Mouse (Mus musculus) thymus, adult 2 months (tissue): ENCODE data around the gene Snx32. TPM values are rescaled to one million over a fixed set of nuclear protein-coding genes. Genes with fewer than 3 reads are reported as not detected.
A peak's percentile ranks its signal among the peaks of the same experiment; 100 is the strongest.

Experiments
- DNase-seq: peaks from one replicate; pipeline ENCODE4 v3.0.0; 2021
- H3K27ac ChIP-seq: fragments of 200-500 bp; 2 replicates; pipeline ENCODE4 v1.5.1; 2012; ENCODE audit warnings: low read length, control low read depth; ENCODE audit not compliant: control insufficient read depth, insufficient read depth
- H3K27me3 ChIP-seq: fragments of 200-500 bp; 2 replicates; pipeline ENCODE4 v1.6.1; 2012; ENCODE audit warnings: mild to moderate bottlenecking, low read length, moderate library complexity, mixed read lengths; ENCODE audit not compliant: control insufficient read depth, insufficient read depth
- H3K36me3 ChIP-seq: fragments of 200-500 bp; 2 replicates; pipeline ENCODE4 v1.6.1; 2012; ENCODE audit warnings: mild to moderate bottlenecking, low read length, moderate library complexity; ENCODE audit not compliant: control insufficient read depth, insufficient read depth
- H3K4me1 ChIP-seq: fragments of 200-500 bp; replicated peaks from 2 replicates; pipeline ENCODE4 v1.6.1; 2012; ENCODE audit warnings: low read length; ENCODE audit not compliant: control insufficient read depth, insufficient read depth
- H3K4me3 ChIP-seq: fragments of 200-500 bp; 2 replicates; pipeline ENCODE4 v1.5.1; 2012; ENCODE audit warnings: mild to moderate bottlenecking, low read length, control low read depth, moderate library complexity; ENCODE audit not compliant: control insufficient read depth, insufficient read depth
- CTCF ChIP-seq: fragments of 200-500 bp; IDR thresholded peaks from 2 replicates; pipeline ENCODE4 v1.5.1; 2012; ENCODE audit warnings: mild to moderate bottlenecking, control low read depth, low read length, moderate library complexity, borderline replicate concordance; ENCODE audit not compliant: control insufficient read depth, poor library complexity, insufficient read depth; ENCODE audit errors: extremely low read depth
- POLR2A ChIP-seq: fragments of 200-500 bp; IDR thresholded peaks from 2 replicates; pipeline ENCODE4 v1.6.1; 2012; ENCODE audit warnings: mild to moderate bottlenecking, low read length, control low read depth, moderate library complexity; ENCODE audit not compliant: control insufficient read depth, poor library complexity, insufficient read depth; ENCODE audit errors: extremely low read depth
- WGBS: fragments of 180-500 bp; shearing (Covaris S2); methylation state at CpG from one replicate; pipeline ENCODE4 v1.1.7; 2018; 5-methylcytosine and 5-hydroxymethylcytosine counted together
- polyA plus RNA-seq: library from polyadenylated mRNA; depleted of rRNA; stranded (reverse); fragments of >200 nt; gene quantifications from 2 replicates; pipeline ENCODE4 v1.2.3, GENCODE M21; 2012

Gene Snx32
- polyA plus RNA-seq, 1 experiment, result 22.6 TPM

GRCm38 (mm10) chr19:5512091-5513004 lies 2.0 kb upstream of the Snx32 start:
- Histone ChIP-seq H3K27me3 (no peaks in the 10 kb centered on the region), H3K4me3 (no peak overlapping the region), H3K4me1 (peaks cover 28% of the 10 kb centered on the region), H3K36me3 (no peaks in the 10 kb centered on the region), H3K27ac (no peak overlapping the region)
- WGBS, result 10% methylated on average over 12 of the region's 12 CpGs
- TF ChIP-seq POLR2A (no peak), CTCF (no peak)
- no peak for DNase-seq

GRCm38 (mm10) chr19:5511074-5511632 lies 815 bp upstream of the Snx32 start:
- no peaks in the 10 kb centered on the region for H3K36me3 ChIP-seq
- H3K27ac ChIP-seq, result peak overlapping the region; percentile 31; the same call in 1 of the 2 replicates
- no peak for TF ChIP-seq POLR2A
- TF ChIP-seq CTCF, result no peak
- H3K4me1 ChIP-seq, result peaks cover 28% of the 10 kb centered on the region
- no peaks in the 10 kb centered on the region for H3K27me3 ChIP-seq
- no peak for DNase-seq
- WGBS, result 15% methylated on average over 15 of the region's 15 CpGs
- H3K4me3 ChIP-seq, result peak overlapping the region; percentile 59

GRCm38 (mm10) chr19:5503687-5504086 lies 6.7 kb downstream of the Snx32 start, which contains the start of gene 1700020D05Rik:
Gene 1700020D05Rik, minus strand, starts transcription at chr19:5503787.
- no peak for DNase-seq
- H3K4me3 ChIP-seq, result no peak within 1 kb of the TSS
- 95% methylated on average over 17 of the region's 17 CpGs for WGBS
- no peak within 1 kb of the TSS for H3K27ac ChIP-seq
- TF ChIP-seq CTCF (no peak), POLR2A (no peak)
- H3K36me3 ChIP-seq, result no peaks in the 10 kb centered on the region
- H3K4me1 ChIP-seq, result no peaks in the 10 kb centered on the region
- H3K27me3 ChIP-seq, result no peaks in the 10 kb centered on the region

GRCm38 (mm10) chr19:5500330-5500875 lies 9.9 kb downstream of the Snx32 start:
- no peak for DNase-seq
- TF ChIP-seq CTCF (no peak), POLR2A (no peak)
- Histone ChIP-seq H3K4me1 (no peaks in the 10 kb centered on the region), H3K27me3 (no peaks in the 10 kb centered on the region), H3K27ac (no peak overlapping the region), H3K4me3 (no peak overlapping the region), H3K36me3 (peaks cover 27% of the 10 kb centered on the region)
- 92% methylated on average over 2 of the region's 2 CpGs for WGBS

GRCm38 (mm10) chr19:5496052-5496370 lies 14.3 kb downstream of the Snx32 start:
- Histone ChIP-seq H3K27ac (no peak overlapping the region), H3K27me3 (no peaks in the 10 kb centered on the region), H3K36me3 (peaks cover 51% of the 10 kb centered on the region), H3K4me3 (no peak overlapping the region), H3K4me1 (0 out of 2 replicates have a peak, but pooled peaks cover 3% of the 10 kb centered on the region)
- TF ChIP-seq POLR2A (no peak), CTCF (no peak)
- no peak for DNase-seq
- 97% methylated on average over 16 of the region's 16 CpGs for WGBS

- WGBS, result 90% methylated on average over 12 of the region's 12 CpGs
- TF ChIP-seq CTCF, result no peak
- no peak for TF ChIP-seq POLR2A
- peaks cover 51% of the 10 kb centered on the region for H3K36me3 ChIP-seq
- 0 out of 2 replicates have a peak, but pooled peaks cover 3% of the 10 kb centered on the region for H3K4me1 ChIP-seq
- H3K4me3 ChIP-seq, result no peak overlapping the region
- DNase-seq, result no peak
- H3K27ac ChIP-seq, result no peak overlapping the region
- no peaks in the 10 kb centered on the region for H3K27me3 ChIP-seq
Measured at GRCm38 (mm10) chr19:5495353-5496051, 14.8 kb downstream of the Snx32 start.
